Mouse (Mus musculus) C2C12 (cell line): ENCODE results near the gene Dio3.

Source experiments
- CEBPB ChIP-seq: IDR thresholded peaks from one replicate; pipeline ENCODE4 v1.6.1; 2011; ENCODE audit warnings: low read depth, mild to moderate bottlenecking, control low read depth, moderate library complexity
- CTCF ChIP-seq: IDR thresholded peaks from one replicate; pipeline ENCODE4 v1.5.1; 2011; ENCODE audit not compliant: control insufficient read depth, insufficient read depth, insufficient read length
- FOSL1 ChIP-seq: IDR thresholded peaks from one replicate; pipeline ENCODE4 v1.8.0; 2011; ENCODE audit warnings: mild to moderate bottlenecking, low read length; ENCODE audit not compliant: poor library complexity, insufficient read depth, severe bottlenecking
- MAX ChIP-seq: IDR thresholded peaks from one replicate; pipeline ENCODE4 v1.6.1; 2011; ENCODE audit warnings: mild to moderate bottlenecking, control low read depth
- MYOG ChIP-seq: IDR thresholded peaks from one replicate; pipeline ENCODE4 v1.6.1; 2011; ENCODE audit not compliant: control insufficient read depth, insufficient read length; ENCODE audit errors: extremely low read depth
- USF1 ChIP-seq: IDR thresholded peaks from one replicate; pipeline ENCODE4 v1.6.1; 2011; ENCODE audit warnings: low read depth, mild to moderate bottlenecking, control low read depth, moderate library complexity

GRCm38 (mm10) chr12:110276034-110276433 is 2.8 kb upstream of the Dio3 start:
- TF ChIP-seq CEBPB (no peak), FOSL1 (no peak), CTCF (no peak), USF1 (no peak), MAX (no peak), MYOG (no peak)
